Mouse (Mus musculus) intestine, embryonic 14.5 days (tissue): ENCODE results near the gene Tex14. TPM values are rescaled to one million over a fixed set of nuclear protein-coding genes. Genes with fewer than 3 reads are reported as not detected.
"Not testable (repeated sequence)": the region's sequence is repeated elsewhere in the genome, so short reads cannot be mapped to it uniquely, and the experiment has no call there.

Experiments used
- ATAC-seq: fragments of 200-750 bp; cut with Nextera tagmentation; replicated peaks from 2 replicates; pipeline ENCODE4 v1.8.0; 2017; ENCODE audit warnings: low read depth, moderate number of reproducible peaks, moderate TSS enrichment, moderate library complexity; ENCODE audit not compliant: low FRiP score, low TSS enrichment
- DNase-seq: peaks from one replicate; pipeline ENCODE4 v3.0.0-alpha.2; 2018; ENCODE audit warnings: low spot score
- H3K27ac ChIP-seq: fragments of 300-500 bp; sonication (generic); 2 replicates; pipeline ENCODE4 v1.5.1; 2014; ENCODE audit warnings: low read depth, mild to moderate bottlenecking, control low read depth
- H3K27me3 ChIP-seq: fragments of 300-500 bp; sonication (generic); replicated peaks from 2 replicates; pipeline ENCODE4 v1.6.1; 2014; ENCODE audit warnings: low read length, control low read depth; ENCODE audit not compliant: control insufficient read depth, insufficient read depth
- H3K36me3 ChIP-seq: fragments of 300-500 bp; sonication (generic); 2 replicates; pipeline ENCODE4 v1.6.1; 2014; ENCODE audit warnings: low read length, control low read depth; ENCODE audit not compliant: control insufficient read depth, insufficient read depth
- H3K4me1 ChIP-seq: fragments of 300-500 bp; sonication (generic); replicated peaks from 2 replicates; pipeline ENCODE4 v1.6.1; 2014; ENCODE audit warnings: low read length, control low read depth, mixed read lengths; ENCODE audit not compliant: control insufficient read depth, insufficient read depth
- H3K4me2 ChIP-seq: fragments of 300-500 bp; sonication (generic); 2 replicates; pipeline ENCODE4 v1.6.1; 2014; ENCODE audit warnings: low read length
- H3K4me3 ChIP-seq: fragments of 300-500 bp; sonication (generic); 2 replicates; pipeline ENCODE4 v1.5.1; 2014; ENCODE audit warnings: low read depth, low read length, control low read depth, mixed read lengths
- H3K9ac ChIP-seq: fragments of 300-500 bp; sonication (generic); 2 replicates; pipeline ENCODE4 v1.6.1; 2014; ENCODE audit warnings: mild to moderate bottlenecking, low read length
- H3K9me3 ChIP-seq: fragments of 300-500 bp; sonication (generic); 2 replicates; pipeline ENCODE4 v1.6.1; 2016; ENCODE audit warnings: low read length, control low read depth; ENCODE audit not compliant: control insufficient read depth
- WGBS: fragments of 180-500 bp; shearing (Covaris S2); extraction: QIAGEN DNeasy Blood & Tissue Kit; methylation state at CpG from one replicate; pipeline ENCODE4 v1.1.7; 2014; 5-methylcytosine and 5-hydroxymethylcytosine counted together
- polyA plus RNA-seq: library from polyadenylated mRNA; unstranded; fragments of >200 nt; fragmentation: Nextera tagmentation; extraction: Ambion mirVana; gene quantifications from 2 replicates; pipeline ENCODE4 v1.2.1, GENCODE M21; 2014

Tex14 gene
- polyA plus RNA-seq, 1 experiment from 2014 or later = 0.65 TPM

GRCm38 (mm10) chr11:87468706-87469315, 63.9 kb downstream of the Tex14 start:
- no peaks in the 10 kb centered on the region for H3K9me3 ChIP-seq
- no peaks in the 10 kb centered on the region for H3K27me3 ChIP-seq
- 77% methylated on average over 9 of the region's 9 CpGs for WGBS
- peaks cover 16% of the 10 kb centered on the region for H3K4me1 ChIP-seq
- no peak overlapping the region for H3K9ac ChIP-seq
- no peak overlapping the region for H3K27ac ChIP-seq
- no peak for DNase-seq
- no peak overlapping the region for H3K4me3 ChIP-seq
- no peaks in the 10 kb centered on the region for H3K36me3 ChIP-seq
- no peak for ATAC-seq
- H3K4me2 ChIP-seq = no peak overlapping the region

- H3K27ac ChIP-seq = not testable (repeated sequence)
- H3K9ac ChIP-seq = peak overlapping the region; percentile 25; the same call in 1 of the 2 replicates
- peak; percentile 99 for ATAC-seq
These were observed 66.2 kb downstream of the Tex14 start for GRCm38 (mm10) chr11:87470807-87471698.

GRCm38 (mm10) chr11:87471699-87471997, 66.8 kb downstream of the Tex14 start:
- peak; percentile 18 for ATAC-seq
- not testable (repeated sequence) for H3K27me3 ChIP-seq, DNase-seq, H3K4me2 ChIP-seq, H3K4me3 ChIP-seq, H3K27ac ChIP-seq, H3K9ac ChIP-seq, H3K9me3 ChIP-seq, H3K36me3 ChIP-seq
- H3K4me1 ChIP-seq = peaks cover 16% of the 10 kb centered on the region
- 0% methylated on average over 1 of the region's 3 CpGs for WGBS

More at GRCm38 (mm10) chr11:87470807-87471698, 66.2 kb downstream of the Tex14 start:
- under 1% methylated on average over 25 of the region's 63 CpGs for WGBS
- H3K36me3 ChIP-seq, H3K27me3 ChIP-seq, H3K9me3 ChIP-seq: not testable (repeated sequence)
- H3K4me3 ChIP-seq = peak overlapping the region; percentile 33
- peak overlapping the region; percentile 58 for H3K4me2 ChIP-seq
- H3K4me1 ChIP-seq = peaks cover 16% of the 10 kb centered on the region
- DNase-seq = peak; percentile 86

GRCm38 (mm10) chr11:87472058-87472457, 67.2 kb downstream of the Tex14 start:
- ATAC-seq, H3K27ac ChIP-seq, H3K4me2 ChIP-seq, H3K4me3 ChIP-seq, H3K36me3 ChIP-seq, DNase-seq, H3K27me3 ChIP-seq, H3K9ac ChIP-seq, H3K9me3 ChIP-seq: not testable (repeated sequence)
- WGBS = 23% methylated on average over 4 of the region's 4 CpGs
- peaks cover 16% of the 10 kb centered on the region for H3K4me1 ChIP-seq

- not testable (repeated sequence) for H3K4me1 ChIP-seq, H3K9ac ChIP-seq, H3K27me3 ChIP-seq, H3K4me3 ChIP-seq, H3K9me3 ChIP-seq, DNase-seq, H3K36me3 ChIP-seq, H3K4me2 ChIP-seq, H3K27ac ChIP-seq, ATAC-seq
- WGBS = 75% methylated on average over 2 of the region's 2 CpGs
These were observed 74.3 kb downstream of the Tex14 start for GRCm38 (mm10) chr11:87479172-87479571.

- Histone ChIP-seq H3K9me3 (no peaks in the 10 kb centered on the region), H3K4me2 (no peak overlapping the region), H3K4me3 (no peak overlapping the region), H3K4me1 (no peaks in the 10 kb centered on the region), H3K27me3 (no peaks in the 10 kb centered on the region), H3K9ac (no peak overlapping the region), H3K36me3 (no peaks in the 10 kb centered on the region), H3K27ac (no peak overlapping the region)
- no peak for ATAC-seq
- WGBS = 77% methylated on average over 3 of the region's 3 CpGs
- DNase-seq = no peak
These were observed 79.0 kb downstream of the Tex14 start for GRCm38 (mm10) chr11:87483796-87484326.

GRCm38 (mm10) chr11:87488948-87489347, 84.1 kb downstream of the Tex14 start:
- Histone ChIP-seq H3K27ac (no peak overlapping the region), H3K4me2 (no peak overlapping the region), H3K27me3 (no peaks in the 10 kb centered on the region), H3K9ac (no peak overlapping the region), H3K9me3 (no peaks in the 10 kb centered on the region), H3K36me3 (no peaks in the 10 kb centered on the region), H3K4me1 (no peaks in the 10 kb centered on the region), H3K4me3 (no peak overlapping the region)
- ATAC-seq = no peak
- no peak for DNase-seq
- WGBS = 84% methylated on average over 3 of the region's 3 CpGs

GRCm38 (mm10) chr11:87504690-87505214, 99.9 kb downstream of the Tex14 start:
- Histone ChIP-seq H3K4me3 (no peak overlapping the region), H3K27me3 (no peaks in the 10 kb centered on the region), H3K9ac (no peak overlapping the region), H3K4me1 (no peaks in the 10 kb centered on the region), H3K4me2 (no peak overlapping the region), H3K27ac (no peak overlapping the region), H3K9me3 (no peaks in the 10 kb centered on the region), H3K36me3 (no peaks in the 10 kb centered on the region)
- ATAC-seq (no peak), DNase-seq (no peak)
- WGBS = 67% methylated on average over 5 of the region's 5 CpGs
